Mouse (Mus musculus) CH12.LX (cell line): ENCODE data around the gene Gm27029. TPM values are rescaled to one million over a fixed set of nuclear protein-coding genes. Genes with fewer than 3 reads are reported as not detected.

Experiments
- DNase-seq: peaks from one replicate; pipeline ENCODE4 v3.0.0-alpha.2; 2013; ENCODE audit errors: extremely low read depth
- H3K27ac ChIP-seq: 2 replicates; pipeline ENCODE4 v1.5.1; 2012; ENCODE audit warnings: low read depth, mild to moderate bottlenecking, control low read depth, moderate library complexity; ENCODE audit not compliant: insufficient read depth
- H3K27me3 ChIP-seq: replicated peaks from 2 replicates; pipeline ENCODE3; 2012; ENCODE audit warnings: inconsistent platforms
- H3K36me3 ChIP-seq, 2 experiments: replicated peaks in 1 of 2; 2 replicates each; pipeline versions ENCODE3 to v1.6.1; 2012; ENCODE audit warnings: inconsistent platforms in 1 of 2, low read length in 1 of 2, mild to moderate bottlenecking in 1 of 2, mixed read lengths in 1 of 2, moderate library complexity in 1 of 2; ENCODE audit not compliant: control insufficient read depth in 1 of 2, insufficient read depth in 1 of 2
- H3K4me1 ChIP-seq, 2 experiments: 2 replicates each; pipeline ENCODE4 v1.6.1; 2012; ENCODE audit warnings: inconsistent platforms in 1 of 2, moderate library complexity in 1 of 2; ENCODE audit not compliant: insufficient read depth in 2 of 2, control insufficient read depth in 1 of 2
- H3K4me2 ChIP-seq: 2 replicates; pipeline ENCODE4 v1.6.1; 2012; ENCODE audit warnings: low read depth, mild to moderate bottlenecking, control low read depth; ENCODE audit not compliant: poor library complexity, insufficient read depth, severe bottlenecking
- H3K4me3 ChIP-seq, 3 experiments: fragments of 150-350 bp in 1 of 3; sonication (generic) in 1 of 3; replicated peaks in 1 of 3; 2 replicates each; pipeline versions ENCODE3 to v1.5.1; 2011 to 2012; ENCODE audit warnings: low read depth in 2 of 3, low read length in 2 of 3, mild to moderate bottlenecking in 2 of 3, moderate library complexity in 2 of 3, control low read depth in 1 of 3, improper control_type of control experiment in 1 of 3, inconsistent platforms in 1 of 3, mixed read lengths in 1 of 3; ENCODE audit not compliant: poor library complexity in 1 of 3
- H3K79me2 ChIP-seq: replicated peaks from 2 replicates; pipeline ENCODE4 v1.6.1; 2012; ENCODE audit warnings: mild to moderate bottlenecking, moderate library complexity; ENCODE audit not compliant: control insufficient read depth, poor library complexity, insufficient read depth, severe bottlenecking; ENCODE audit errors: extremely low read depth
- H3K9ac ChIP-seq: 2 replicates; pipeline ENCODE4 v1.6.1; 2012; ENCODE audit warnings: low read depth, mild to moderate bottlenecking, control low read depth, moderate library complexity; ENCODE audit not compliant: insufficient read depth
- H3K9me3 ChIP-seq: replicated peaks from 2 replicates; pipeline ENCODE3; 2012; ENCODE audit warnings: low read length, inconsistent platforms, mixed read lengths
- CHD2 ChIP-seq: IDR thresholded peaks from 2 replicates; pipeline ENCODE4 v1.6.1; 2011; ENCODE audit warnings: low read length, improper control_type of control experiment
- ELF1 ChIP-seq: IDR thresholded peaks from 2 replicates; pipeline ENCODE4 v1.6.1; 2014; ENCODE audit warnings: low read depth, mild to moderate bottlenecking, inconsistent platforms, low read length, improper control_type of control experiment
- EP300 ChIP-seq: IDR thresholded peaks from 2 replicates; pipeline ENCODE4 v1.6.1; 2011; ENCODE audit warnings: low read length, improper control_type of control experiment
- GABPA ChIP-seq: IDR thresholded peaks from 2 replicates; pipeline ENCODE4 v1.6.1; 2012; ENCODE audit warnings: low read depth, low read length, improper control_type of control experiment, inconsistent platforms; ENCODE audit not compliant: insufficient replicate concordance
- HCFC1 ChIP-seq: IDR thresholded peaks from 2 replicates; pipeline ENCODE4 v1.6.1; 2012; ENCODE audit warnings: low read depth, mild to moderate bottlenecking, inconsistent platforms, low read length, improper control_type of control experiment
- JUN ChIP-seq: IDR thresholded peaks from 2 replicates; pipeline ENCODE4 v1.6.1; 2011; ENCODE audit warnings: low read depth, mild to moderate bottlenecking, low read length, improper control_type of control experiment, moderate library complexity; ENCODE audit not compliant: insufficient read depth
- JUND ChIP-seq: conservative IDR thresholded peaks from 2 replicates; pipeline ENCODE4 v1.6.1; 2011; ENCODE audit warnings: low read depth, low read length, improper control_type of control experiment
- KAT2A ChIP-seq: IDR thresholded peaks from 2 replicates; pipeline ENCODE4 v1.6.1; 2012; ENCODE audit warnings: low read length, improper control_type of control experiment, inconsistent platforms; ENCODE audit not compliant: insufficient replicate concordance
- MAX ChIP-seq: IDR thresholded peaks from 2 replicates; pipeline ENCODE4 v1.6.1; 2011; ENCODE audit warnings: low read length, improper control_type of control experiment
- MAZ ChIP-seq: IDR thresholded peaks from 2 replicates; pipeline ENCODE4 v1.6.1; 2012; ENCODE audit warnings: low read depth, mild to moderate bottlenecking, inconsistent platforms, low read length, improper control_type of control experiment, moderate library complexity
- MEF2A ChIP-seq: IDR thresholded peaks from 2 replicates; pipeline ENCODE4 v1.6.1; 2014; ENCODE audit warnings: low read depth, mild to moderate bottlenecking, inconsistent platforms, low read length, improper control_type of control experiment, borderline replicate concordance
- MYC ChIP-seq: IDR thresholded peaks from 2 replicates; pipeline ENCODE4 v1.6.1; 2011; ENCODE audit warnings: low read depth, mild to moderate bottlenecking, improper control_type of control experiment, low read length
- NELFE ChIP-seq: IDR thresholded peaks from 2 replicates; pipeline ENCODE4 v1.6.1; 2011; ENCODE audit warnings: low read depth, low read length, improper control_type of control experiment
- POLR2A ChIP-seq: IDR thresholded peaks from 2 replicates; pipeline ENCODE4 v1.6.1; 2011; ENCODE audit warnings: low read depth, mild to moderate bottlenecking, improper control_type of control experiment, low read length
- POLR2AphosphoS2 ChIP-seq: IDR thresholded peaks from 2 replicates; pipeline ENCODE4 v1.6.1; 2011; ENCODE audit warnings: low read depth, low read length, improper control_type of control experiment
- RAD21 ChIP-seq: IDR thresholded peaks from 2 replicates; pipeline ENCODE4 v1.6.1; 2011; ENCODE audit warnings: low read depth, mild to moderate bottlenecking, low read length, improper control_type of control experiment, moderate library complexity
- SIN3A ChIP-seq: IDR thresholded peaks from 2 replicates; pipeline ENCODE4 v1.6.1; 2012; ENCODE audit warnings: low read length, improper control_type of control experiment, inconsistent platforms
- TCF12 ChIP-seq: IDR thresholded peaks from 2 replicates; pipeline ENCODE4 v1.6.1; 2014; ENCODE audit warnings: low read depth, mild to moderate bottlenecking, inconsistent platforms, low read length, improper control_type of control experiment
- UBTF ChIP-seq: IDR thresholded peaks from 2 replicates; pipeline ENCODE4 v1.6.1; 2012; ENCODE audit warnings: low read depth, mild to moderate bottlenecking, inconsistent platforms, low read length, improper control_type of control experiment, moderate library complexity
- USF1 ChIP-seq: IDR thresholded peaks from 2 replicates; pipeline ENCODE4 v1.6.1; 2014; ENCODE audit warnings: low read depth, mild to moderate bottlenecking, inconsistent platforms, low read length, improper control_type of control experiment
- USF2 ChIP-seq: conservative IDR thresholded peaks from 2 replicates; pipeline ENCODE4 v1.6.1; 2011; ENCODE audit warnings: low read depth, low read length, improper control_type of control experiment
- ZKSCAN1 ChIP-seq: IDR thresholded peaks from 2 replicates; pipeline ENCODE4 v1.6.1; 2012; ENCODE audit warnings: low read depth, inconsistent platforms, low read length, improper control_type of control experiment, borderline replicate concordance
- ZNF384 ChIP-seq: IDR thresholded peaks from 2 replicates; pipeline ENCODE4 v1.6.1; 2012; ENCODE audit warnings: low read depth, low read length, improper control_type of control experiment, inconsistent platforms
- dilution Hi-C: fragments of 300-500 bp; cut with MboI; formaldehyde crosslinking; loops from 2 replicates; pipeline ENCODE4 v1.14.3; 2020; ENCODE audit warnings: low sequenced_read_pairs; ENCODE audit not compliant: extremely low pct_unique_long_range_greater_than_20kb, extremely low pct_ligation_motif_present
- in situ Hi-C: fragments of 300-500 bp; cut with MboI; formaldehyde crosslinking; loops from 3 replicates; pipeline ENCODE4 v1.14.3; 2019; ENCODE audit warnings: low sequenced_read_pairs, low pct_ligation_motif_present, low pct_unique_long_range_greater_than_20kb, mixed read lengths
- polyA plus RNA-seq: library from polyadenylated mRNA; unstranded; fragments of >175 nt; gene quantifications from 2 replicates; pipeline ENCODE4 v1.2.1, GENCODE M21; 2012; ENCODE audit warnings: low read depth; ENCODE audit not compliant: insufficient read length
- total RNA-seq, 2 experiments: library from RNA; depleted of rRNA; stranded (reverse); fragments of 300-350 nt in 1 of 2; fragments of >200 nt in 1 of 2; gene quantifications; 2 replicates each; pipeline ENCODE4 v1.2.3; 2012 to 2014

Gm27029 gene
- total RNA-seq (2012; rRNA removed) = 8.3 and 8.4 TPM in 2 replicates
- total RNA-seq (2014; rRNA removed) = 1.7 and 2.3 TPM in 2 replicates
- 6.2 and 8.7 TPM in 2 replicates for polyA plus RNA-seq

- dilution Hi-C loops = no loop called here
These were observed at the start of gene Gm27029 for GRCm38 (mm10) chr11:101424105-101424851. Gm27029 (minus strand) TSS chr11:101424796.

DNA sequence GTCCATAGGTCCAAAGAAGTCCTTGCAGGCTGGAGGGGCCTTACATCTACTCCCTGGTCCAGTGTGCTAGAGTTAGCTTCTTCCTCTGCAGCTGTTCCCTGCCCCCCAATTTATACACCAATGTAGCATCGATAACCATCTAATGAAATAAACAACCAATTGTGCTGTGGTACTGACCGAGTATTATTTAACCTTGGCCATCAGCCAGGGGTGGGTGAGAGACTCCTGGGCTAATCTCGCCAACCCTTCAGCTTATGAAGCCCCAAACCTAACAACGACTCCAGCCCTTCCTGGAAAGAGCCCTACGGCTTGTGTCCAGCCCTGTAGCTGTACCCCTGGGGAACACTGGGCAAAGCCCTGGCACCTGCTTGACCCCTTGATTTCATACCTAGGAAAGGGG is 49.7 kb upstream of the Gm27029 start:
- Histone ChIP-seq H3K36me3 (no peaks in the 10 kb centered on the region), H3K4me3 (no peak overlapping the region), H3K4me1 (peaks cover 11 to 22% of the 10 kb centered on the region in 2 experiments), H3K27ac (no peak overlapping the region), H3K9me3 (no peaks in the 10 kb centered on the region), H3K79me2 (no peaks in the 10 kb centered on the region), H3K4me2 (no peak overlapping the region), H3K27me3 (peaks cover 10% of the 10 kb centered on the region), H3K9ac (no peak overlapping the region)
- TF ChIP-seq USF2 (no peak), GABPA (no peak), ZKSCAN1 (no peak), TCF12 (no peak), EP300 (no peak), MYC (no peak), JUND (no peak), NELFE (no peak), UBTF (no peak), ZNF384 (no peak), JUN (no peak), CHD2 (no peak), MAX (no peak), HCFC1 (no peak), POLR2AphosphoS2 (no peak), RAD21 (no peak), POLR2A (no peak)
- in situ Hi-C loops = no loop called here
- dilution Hi-C loops = no loop called here
- no peak for DNase-seq

More at GRCm38 (mm10) chr11:101424105-101424851, at the start of gene Gm27029:
- Histone ChIP-seq H3K4me1 (peaks cover 11 to 43% of the 10 kb centered on the region in 2 experiments), H3K9ac (peak within 1 kb of the TSS; percentile 60), H3K79me2 (peaks cover 7% of the 10 kb centered on the region), H3K36me3 (peaks cover 0 to 17% of the 10 kb centered on the region in 2 experiments), H3K27ac (peak within 1 kb of the TSS; percentile 29), H3K4me2 (peak within 1 kb of the TSS; percentile 87), H3K4me3 (peak within 1 kb of the TSS; percentile 78 to 92 (median 80)), H3K27me3 (no peaks in the 10 kb centered on the region), H3K9me3 (no peaks in the 10 kb centered on the region)
- DNase-seq = peak; percentile 17
- TF ChIP-seq MEF2A = 0 out of 2 replicates have a peak, but pooled peaks have one; percentile 6
- 0 out of 2 replicates have a peak, but pooled peaks have one; percentile 24 for TF ChIP-seq KAT2A
- TF ChIP-seq GABPA = no peak
- TF ChIP-seq ZKSCAN1 = no peak
- no peak for TF ChIP-seq ZNF384
- TF ChIP-seq USF1 = no peak
- TF ChIP-seq TCF12 = no peak
- TF ChIP-seq MYC = no peak
- TF ChIP-seq NELFE = no peak
- TF ChIP-seq POLR2A = no peak
- TF ChIP-seq SIN3A = no peak
- TF ChIP-seq JUN = no peak
- TF ChIP-seq ELF1 = no peak
- 0 out of 2 replicates have a peak, but pooled peaks have one; percentile 28 for TF ChIP-seq MAZ
- in situ Hi-C loops = no loop called here
